Mouse (Mus musculus): ENCODE measurements at regions not wholly inside any gene's neighbourhood (a gene's known extent, or its start where the extent isn't known, plus 50 kb on each side); places are given as distances from the start of the nearest gene placed in this dataset.
A peak's percentile ranks its signal among the peaks of the same experiment; 100 is the strongest.

GRCm38 (mm10) chr19:21214253-21214652 lies 57.8 kb upstream of the Zfand5 start:
- no peak for DNase-seq (ENCODE audit: low spot score)

- DNase-seq (ENCODE audit: low spot score) = no peak
These were observed 78.6 kb upstream of the Zfand5 start for GRCm38 (mm10) chr19:21193461-21193860.

DNA sequence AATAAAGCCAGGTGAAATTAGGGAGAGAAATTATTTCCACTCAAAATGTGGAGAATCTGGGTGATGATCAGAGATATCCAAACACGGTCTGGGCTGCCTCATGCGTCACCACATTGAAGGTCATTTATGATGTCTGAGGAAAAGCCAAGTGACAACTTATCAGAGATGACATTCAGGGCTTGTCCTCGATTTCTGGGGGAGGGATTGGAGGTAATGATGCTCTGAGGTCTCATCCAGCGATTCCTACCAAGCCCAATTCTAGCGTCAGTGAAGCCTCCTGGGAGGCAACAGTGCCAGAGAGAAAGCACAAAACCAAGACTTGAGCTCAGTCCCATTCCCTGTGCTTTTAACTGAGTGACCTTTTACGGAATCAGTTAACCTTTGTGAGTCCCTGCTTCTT lies 79.5 kb upstream of the Zfand5 start:
- no peak for DNase-seq (ENCODE audit: low spot score)

GRCm38 (mm10) chr19:21189216-21189615 lies 82.9 kb upstream of the Zfand5 start:
- DNase-seq (ENCODE audit: low spot score) = no peak

- no peak for DNase-seq (ENCODE audit: low spot score)
These were observed 85.4 kb upstream of the Zfand5 start for GRCm38 (mm10) chr19:21186656-21187055.

- DNase-seq (ENCODE audit: low spot score) = no peak
These were observed 86.1 kb upstream of the Zfand5 start for GRCm38 (mm10) chr19:21186016-21186415.

DNA sequence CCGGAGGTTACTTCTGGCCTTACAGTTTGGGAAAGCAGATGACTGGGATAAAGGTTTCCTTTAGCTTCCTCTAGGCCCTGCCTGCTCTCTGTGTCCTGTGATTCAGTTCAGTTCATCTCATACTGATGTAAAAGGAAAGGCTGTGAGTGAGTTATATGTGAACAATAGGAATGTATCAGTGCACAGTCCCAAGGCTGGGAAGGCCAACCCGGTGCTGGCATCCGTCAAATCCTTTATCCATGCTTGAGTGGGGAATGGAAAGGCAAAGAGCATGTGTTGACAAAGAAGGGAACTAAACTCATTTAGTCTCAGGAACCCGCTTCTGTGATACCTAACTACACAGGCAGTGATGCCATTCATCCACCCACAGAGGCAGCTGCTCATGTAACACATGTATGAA lies 89.0 kb upstream of the Zfand5 start:
- no peak for DNase-seq (ENCODE audit: low spot score)

GRCm38 (mm10) chr19:21179886-21180285 lies 92.2 kb upstream of the Zfand5 start:
- no peak for DNase-seq (ENCODE audit: low spot score)

GRCm38 (mm10) chr19:21175426-21175831 lies 96.6 kb upstream of the Zfand5 start:
- peak; percentile 42 for DNase-seq (ENCODE audit: low spot score)

- peak; percentile 29 for DNase-seq (ENCODE audit: low spot score)
These were observed 97.4 kb upstream of the Zfand5 start for GRCm38 (mm10) chr19:21174636-21175035.

- peak; percentile 63 for DNase-seq (ENCODE audit: low spot score)
These were observed 98.1 kb upstream of the Zfand5 start for GRCm38 (mm10) chr19:21173896-21174483.

DNA sequence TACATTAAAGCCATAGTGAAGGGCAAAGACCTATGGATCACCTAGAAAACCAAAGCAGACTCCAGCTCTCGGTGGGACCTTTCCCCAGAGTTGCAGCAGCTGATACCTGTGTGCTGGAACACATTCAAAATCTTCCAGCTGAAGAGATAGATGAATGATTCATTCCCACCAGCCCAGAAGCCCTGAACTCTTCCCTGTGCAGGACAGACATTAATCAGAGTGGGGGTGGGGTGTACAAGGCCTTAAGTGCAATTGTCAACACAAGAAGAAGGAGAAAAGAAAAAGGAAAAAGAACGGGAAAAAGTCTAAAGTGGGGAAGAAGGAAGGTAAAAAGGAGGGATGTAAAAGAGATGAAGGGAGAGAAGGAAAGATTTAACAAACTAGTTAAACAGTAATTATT lies 100.9 kb upstream of the Zfand5 start:
- no peak for DNase-seq (ENCODE audit: low spot score)

GRCm38 (mm10) chr19:21170785-21171184 lies 101.3 kb upstream of the Zfand5 start:
- no peak for DNase-seq (ENCODE audit: low spot score)

GRCm38 (mm10) chr19:21166939-21167338 lies 105.1 kb upstream of the Zfand5 start:
- DNase-seq (ENCODE audit: low spot score) = no peak

GRCm38 (mm10) chr19:21166465-21166860 lies 105.6 kb upstream of the Zfand5 start:
- DNase-seq (ENCODE audit: low spot score) = no peak

GRCm38 (mm10) chr19:21165763-21166464 lies 106.2 kb upstream of the Zfand5 start:
- DNase-seq (ENCODE audit: low spot score) = no peak

- no peak for DNase-seq (ENCODE audit: low spot score)
These were observed 108.1 kb upstream of the Zfand5 start for GRCm38 (mm10) chr19:21163978-21164377.

DNA sequence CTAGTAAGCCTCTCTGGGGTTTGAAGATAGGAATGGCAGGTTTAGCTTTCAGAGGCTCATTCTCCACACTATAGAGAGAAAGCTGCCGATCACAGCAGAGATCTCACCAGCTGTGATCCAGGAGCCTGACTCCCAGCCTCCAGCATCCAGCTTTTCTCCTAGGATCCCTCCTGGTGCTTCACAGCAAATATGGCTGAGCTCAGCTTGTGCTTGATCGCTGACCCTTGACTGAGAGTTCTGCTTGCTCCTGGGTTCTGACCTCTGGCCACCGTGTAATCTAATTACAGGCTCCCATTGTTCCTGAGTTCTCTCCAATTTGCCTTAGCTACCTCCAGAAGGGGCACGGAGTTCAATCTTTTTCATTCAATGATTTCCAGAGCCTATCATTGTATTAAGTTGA lies 111.1 kb upstream of the Zfand5 start:
- no peak for DNase-seq (ENCODE audit: low spot score)

DNA sequence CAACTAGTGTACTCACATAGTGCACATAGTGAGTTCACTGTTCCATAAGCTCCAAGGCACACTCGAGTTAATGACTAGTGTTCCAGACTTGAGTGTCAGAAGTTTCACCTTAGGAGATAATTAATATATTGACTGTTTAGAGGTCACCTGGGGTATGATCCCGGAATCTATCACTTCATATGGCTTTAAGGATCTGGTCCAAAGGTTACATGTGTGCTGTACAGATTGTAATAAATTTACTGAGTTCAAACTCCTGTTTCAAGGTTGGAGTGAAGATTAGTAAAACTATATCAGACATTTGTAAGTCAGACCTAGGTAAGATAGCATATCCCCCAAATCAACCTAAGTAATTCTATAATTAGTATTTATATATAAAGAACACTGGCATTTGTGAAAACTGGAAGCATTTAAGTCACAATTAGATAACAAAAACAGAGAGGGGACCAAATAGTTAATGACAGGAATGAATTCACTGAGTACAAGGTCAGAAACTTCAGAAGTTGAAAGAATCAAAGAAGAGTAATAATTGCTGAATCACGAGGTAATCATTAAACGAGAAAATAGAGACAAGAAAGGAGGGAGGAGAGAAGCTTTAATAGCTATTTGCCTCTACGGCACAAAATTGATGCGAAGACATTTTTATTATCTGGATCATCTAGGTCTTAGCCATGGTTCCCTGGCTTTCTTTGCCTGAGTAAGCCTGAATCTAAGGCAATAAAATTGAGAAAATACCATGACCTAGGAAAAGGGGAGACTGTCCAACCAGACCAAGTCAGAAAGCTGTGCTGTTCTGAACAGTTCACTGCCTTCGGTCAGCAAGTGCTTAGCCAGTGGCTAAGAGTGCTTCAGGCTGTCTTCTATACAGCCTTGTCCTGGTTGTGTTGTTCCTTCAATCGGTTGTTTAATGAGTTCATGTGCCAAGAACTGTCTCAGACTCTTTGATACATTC lies 112.6 kb upstream of the Zfand5 start:
- no peak for DNase-seq (ENCODE audit: low spot score)

DNA sequence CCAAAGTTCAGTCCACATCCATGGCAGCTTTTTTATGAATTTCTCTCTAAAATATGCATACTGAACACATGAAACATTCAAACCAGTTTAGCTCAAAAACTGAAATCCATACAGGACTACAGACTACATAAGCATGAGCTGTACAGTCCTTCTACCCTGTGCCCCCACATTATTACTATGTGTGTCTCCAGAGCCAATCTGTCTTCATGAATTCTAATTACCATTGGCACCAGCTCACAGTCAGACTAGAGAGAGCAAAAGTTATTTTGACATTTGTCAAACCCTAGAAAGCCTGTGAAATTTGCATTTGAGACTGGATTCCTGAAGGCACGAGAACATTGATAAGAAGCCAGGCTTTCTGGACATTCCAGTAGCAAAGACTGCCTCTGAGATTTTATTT lies 117.9 kb upstream of the Zfand5 start:
- no peak for DNase-seq (ENCODE audit: low spot score)

DNA sequence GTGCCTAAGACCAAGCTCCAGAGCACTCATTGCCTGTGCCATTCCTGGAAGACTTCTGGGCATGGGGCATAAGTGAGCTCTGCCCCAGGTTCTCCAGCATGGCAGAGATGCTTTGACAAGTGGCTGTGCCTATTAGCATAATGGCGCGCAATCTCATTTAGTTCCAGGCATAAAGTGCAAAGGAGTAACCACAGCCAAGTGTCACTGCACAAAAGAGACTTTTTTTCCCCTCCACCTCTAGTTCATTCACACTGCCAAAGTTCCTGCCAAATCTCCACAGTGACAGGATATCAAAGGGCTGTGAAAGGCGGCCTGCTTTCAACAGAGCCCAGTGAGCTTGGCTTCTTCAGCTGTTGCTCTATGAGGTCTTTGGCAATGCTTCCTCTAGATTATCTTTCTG lies 120.1 kb upstream of the Zfand5 start:
- DNase-seq (ENCODE audit: low spot score) = no peak

GRCm38 (mm10) chr19:21150849-21151248 lies 121.2 kb upstream of the Zfand5 start:
- no peak for DNase-seq (ENCODE audit: low spot score)

All from thymus, postnatal 0 days (tissue).